Mouse (Mus musculus): ENCODE results near the gene Prkce. TPM values are rescaled to one million over a fixed set of nuclear protein-coding genes. Genes with fewer than 3 reads are reported as not detected.
A peak's percentile ranks its signal among the peaks of the same experiment; 100 is the strongest.

Gene Prkce
- total and polyA plus RNA-seq, 2 experiments from 2014 or later: 8.1 to 12.6 TPM

DNA sequence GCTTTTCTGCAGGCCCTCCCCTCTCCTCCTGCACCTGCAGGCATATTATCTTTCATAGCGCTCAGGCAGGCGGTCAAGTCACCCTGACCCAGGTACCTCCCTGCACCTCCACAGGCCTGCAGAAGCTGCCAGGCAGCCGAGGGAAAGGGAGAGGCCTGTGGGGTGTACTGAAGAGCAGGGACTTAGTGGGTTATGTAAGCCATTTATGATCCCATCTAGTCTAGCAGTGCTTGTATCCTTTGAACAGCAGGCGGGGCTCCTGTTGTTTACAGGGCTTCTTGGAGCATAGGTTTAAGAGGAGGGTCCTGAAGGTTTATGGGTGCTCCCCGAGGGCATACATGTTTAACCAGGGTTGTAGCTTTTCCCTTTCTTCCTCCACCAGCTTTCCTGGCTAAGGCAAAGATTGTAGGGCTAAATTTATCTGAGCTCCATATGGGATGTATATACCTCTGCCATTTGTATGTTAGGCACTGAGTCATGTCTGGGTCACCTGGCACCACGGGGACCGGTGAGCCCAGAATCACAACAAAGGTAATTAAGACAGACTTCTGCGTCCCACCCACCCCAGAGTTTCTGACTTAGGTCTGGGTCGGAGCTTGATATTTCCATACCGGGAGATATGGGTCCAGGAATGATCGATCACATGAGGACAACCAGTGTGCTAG is 96.5 kb downstream of the Prkce start:
- peaks cover 23% of the 10 kb centered on the region for H3K4me1 ChIP-seq (ENCODE audit: control insufficient read depth, insufficient read depth)
- H3K9ac ChIP-seq (replicated peaks; ENCODE audit: low read depth, low read length): no peak overlapping the region
- DNase-seq (ENCODE audit: low spot score): no peak
- WGBS: 90% methylated on average over 11 of the region's 11 CpGs
- TF ChIP-seq EP300 (IDR thresholded peaks at IDR 0.05; ENCODE audit: low read depth) (no peak), CTCF (IDR thresholded peaks at IDR 0.05; ENCODE audit: low read depth) (no peak)
- H3K36me3 ChIP-seq (replicated peaks; ENCODE audit: control insufficient read depth, insufficient read depth, low read length): no peaks in the 10 kb centered on the region
- no peak for ATAC-seq (ENCODE audit: insufficient read depth, low read depth)
- H3K9me3 ChIP-seq (replicated peaks; ENCODE audit: control insufficient read depth, low read length): no peaks in the 10 kb centered on the region
- H3K4me2 ChIP-seq (ENCODE audit: low read depth, low read length): no peak overlapping the region
- H3K27ac ChIP-seq (ENCODE audit: low read depth): no peak overlapping the region
- H3K4me3 ChIP-seq (ENCODE audit: low read depth, low read length): no peak overlapping the region
- H3K27me3 ChIP-seq (ENCODE audit: control insufficient read depth, insufficient read depth, low read length): no peaks in the 10 kb centered on the region

DNA sequence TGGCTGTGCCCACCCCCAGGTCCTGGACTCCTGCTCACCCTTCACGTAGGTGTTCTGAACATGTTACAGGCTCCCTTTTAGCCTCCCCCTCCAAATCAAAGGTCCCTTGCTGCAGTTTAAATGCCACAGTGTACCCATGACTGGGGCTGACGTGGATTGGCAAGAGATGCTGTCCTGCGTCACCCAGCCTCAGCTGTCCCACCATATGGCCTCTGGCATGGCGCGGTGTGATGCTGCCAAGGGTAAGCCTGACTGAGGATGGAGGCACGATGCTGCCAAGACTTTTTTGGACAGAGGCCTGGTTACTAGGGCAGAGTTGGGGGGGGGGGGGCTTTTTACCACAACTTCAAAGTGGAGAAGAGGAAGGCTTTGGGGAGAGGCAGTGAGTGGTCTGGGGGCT is 98.5 kb downstream of the Prkce start:
- 71% methylated on average over 6 of the region's 6 CpGs for WGBS
- DNase-seq (ENCODE audit: low spot score): no peak
- Histone ChIP-seq H3K36me3 (replicated peaks; ENCODE audit: control insufficient read depth, insufficient read depth, low read length) (no peaks in the 10 kb centered on the region), H3K9ac (replicated peaks; ENCODE audit: low read depth, low read length) (no peak overlapping the region), H3K4me2 (ENCODE audit: low read depth, low read length) (no peak overlapping the region), H3K4me3 (ENCODE audit: low read depth, low read length) (no peak overlapping the region), H3K4me1 (ENCODE audit: control insufficient read depth, insufficient read depth) (peaks cover 29% of the 10 kb centered on the region), H3K27me3 (ENCODE audit: control insufficient read depth, insufficient read depth, low read length) (no peaks in the 10 kb centered on the region), H3K27ac (ENCODE audit: low read depth) (no peak overlapping the region), H3K9me3 (replicated peaks; ENCODE audit: control insufficient read depth, low read length) (no peaks in the 10 kb centered on the region)
- no peak for TF ChIP-seq CTCF (IDR thresholded peaks at IDR 0.05; ENCODE audit: low read depth)
- no peak for TF ChIP-seq EP300 (IDR thresholded peaks at IDR 0.05; ENCODE audit: low read depth)
- ATAC-seq (ENCODE audit: insufficient read depth, low read depth): no peak

DNA sequence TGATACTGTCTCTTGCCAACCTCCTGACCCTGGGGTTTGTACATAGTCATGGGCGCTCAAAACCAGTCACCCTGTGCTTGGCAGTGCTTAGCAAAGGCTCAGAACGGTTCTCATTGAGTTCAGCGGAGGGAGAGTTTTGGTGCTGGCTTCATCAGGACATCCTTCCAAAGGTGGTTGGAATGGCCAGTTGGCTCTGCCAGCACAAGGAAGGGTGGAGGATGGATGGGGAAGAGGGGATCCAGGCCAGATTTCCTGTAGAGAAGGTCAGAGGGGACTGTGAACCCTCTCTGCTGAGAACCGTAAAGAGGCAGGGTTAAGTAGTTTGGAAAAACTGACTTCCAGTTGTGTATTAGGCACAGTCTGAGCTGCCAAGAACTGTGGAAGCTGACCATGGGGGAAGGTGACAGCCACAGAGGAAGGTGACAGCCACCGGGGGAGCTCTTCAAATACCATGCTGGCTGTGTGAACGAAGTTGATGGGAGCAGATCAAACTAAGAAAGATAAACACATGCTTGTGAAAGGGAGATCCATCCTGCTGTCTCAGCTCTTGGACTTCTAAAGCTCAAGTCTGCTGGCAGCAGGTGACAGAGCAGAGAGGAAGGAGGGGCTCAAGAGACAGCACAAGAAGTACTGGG is 99.7 kb downstream of the Prkce start:
- Histone ChIP-seq H3K27ac (ENCODE audit: low read depth) (no peak overlapping the region), H3K27me3 (ENCODE audit: control insufficient read depth, insufficient read depth, low read length) (no peaks in the 10 kb centered on the region), H3K36me3 (replicated peaks; ENCODE audit: control insufficient read depth, insufficient read depth, low read length) (no peaks in the 10 kb centered on the region), H3K4me2 (ENCODE audit: low read depth, low read length) (no peak overlapping the region), H3K9me3 (replicated peaks; ENCODE audit: control insufficient read depth, low read length) (no peaks in the 10 kb centered on the region), H3K4me1 (ENCODE audit: control insufficient read depth, insufficient read depth) (peaks cover 32% of the 10 kb centered on the region), H3K9ac (replicated peaks; ENCODE audit: low read depth, low read length) (no peak overlapping the region), H3K4me3 (ENCODE audit: low read depth, low read length) (no peak overlapping the region)
- no peak for ATAC-seq (ENCODE audit: insufficient read depth, low read depth)
- DNase-seq (ENCODE audit: low spot score): no peak
- 59% methylated on average over 6 of the region's 6 CpGs for WGBS
- TF ChIP-seq CTCF (IDR thresholded peaks at IDR 0.05; ENCODE audit: low read depth): 0 out of 2 replicates have a peak, but pooled peaks have one; percentile 6
- no peak for TF ChIP-seq EP300 (IDR thresholded peaks at IDR 0.05; ENCODE audit: low read depth)

DNA sequence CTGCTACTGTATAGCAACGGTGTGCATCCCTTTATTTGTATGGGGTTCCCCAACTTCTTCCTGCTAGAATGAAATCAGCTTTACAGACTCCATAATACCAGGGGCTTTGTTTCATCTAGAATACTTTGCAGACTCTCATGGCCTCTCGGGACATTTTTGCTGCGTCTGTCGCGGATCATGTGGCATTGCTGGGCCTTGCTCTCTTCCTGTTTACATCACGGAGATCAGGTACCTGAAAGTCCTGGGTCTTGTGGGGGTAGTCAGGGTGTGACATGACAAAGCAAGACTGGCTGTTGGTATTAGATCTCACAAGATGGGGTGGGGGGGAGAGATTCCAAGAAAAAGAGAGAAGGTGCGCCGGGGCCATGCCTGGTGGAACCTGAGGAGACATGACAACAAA is 102.1 kb downstream of the Prkce start:
- no peak for ATAC-seq (ENCODE audit: insufficient read depth, low read depth)
- H3K4me2 ChIP-seq (ENCODE audit: low read depth, low read length): no peak overlapping the region
- H3K36me3 ChIP-seq (replicated peaks; ENCODE audit: control insufficient read depth, insufficient read depth, low read length): no peaks in the 10 kb centered on the region
- no peaks in the 10 kb centered on the region for H3K9me3 ChIP-seq (replicated peaks; ENCODE audit: control insufficient read depth, low read length)
- no peak overlapping the region for H3K4me3 ChIP-seq (ENCODE audit: low read depth, low read length)
- TF ChIP-seq EP300 (IDR thresholded peaks at IDR 0.05; ENCODE audit: low read depth) (no peak), CTCF (IDR thresholded peaks at IDR 0.05; ENCODE audit: low read depth) (no peak)
- H3K9ac ChIP-seq (replicated peaks; ENCODE audit: low read depth, low read length): no peak overlapping the region
- H3K27me3 ChIP-seq (ENCODE audit: control insufficient read depth, insufficient read depth, low read length): no peaks in the 10 kb centered on the region
- H3K27ac ChIP-seq (ENCODE audit: low read depth): no peak overlapping the region
- no peak for DNase-seq (ENCODE audit: low spot score)
- 92% methylated on average over 8 of the region's 8 CpGs for WGBS
- H3K4me1 ChIP-seq (ENCODE audit: control insufficient read depth, insufficient read depth): peaks cover 49% of the 10 kb centered on the region

DNA sequence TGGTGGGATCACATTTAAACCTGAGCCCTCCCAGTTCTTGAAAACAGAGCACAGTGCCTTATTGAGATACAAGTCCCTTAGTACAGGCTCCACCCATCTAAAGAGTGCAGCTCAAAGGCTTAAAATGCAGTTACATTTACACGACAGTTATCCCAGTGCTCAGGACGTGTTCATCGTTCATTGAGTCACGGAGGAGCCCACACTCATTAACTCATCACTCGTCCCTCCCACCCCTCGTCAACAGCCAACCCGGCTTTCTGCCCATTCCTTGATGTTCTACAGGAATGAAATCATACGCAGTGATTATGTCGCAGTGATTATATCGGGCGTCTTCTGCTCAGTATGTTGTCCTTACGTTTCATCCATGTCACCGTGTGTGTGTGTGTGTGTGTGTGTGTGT is 102.9 kb downstream of the Prkce start:
- Histone ChIP-seq H3K4me2 (ENCODE audit: low read depth, low read length) (no peak overlapping the region), H3K4me3 (ENCODE audit: low read depth, low read length) (no peak overlapping the region), H3K36me3 (replicated peaks; ENCODE audit: control insufficient read depth, insufficient read depth, low read length) (no peaks in the 10 kb centered on the region), H3K27me3 (ENCODE audit: control insufficient read depth, insufficient read depth, low read length) (no peaks in the 10 kb centered on the region), H3K9ac (replicated peaks; ENCODE audit: low read depth, low read length) (no peak overlapping the region), H3K4me1 (ENCODE audit: control insufficient read depth, insufficient read depth) (peaks cover 49% of the 10 kb centered on the region), H3K27ac (ENCODE audit: low read depth) (no peak overlapping the region), H3K9me3 (replicated peaks; ENCODE audit: control insufficient read depth, low read length) (no peaks in the 10 kb centered on the region)
- DNase-seq (ENCODE audit: low spot score) (no peak), ATAC-seq (ENCODE audit: insufficient read depth, low read depth) (no peak)
- TF ChIP-seq CTCF (IDR thresholded peaks at IDR 0.05; ENCODE audit: low read depth) (no peak), EP300 (IDR thresholded peaks at IDR 0.05; ENCODE audit: low read depth) (no peak)
- WGBS: 74% methylated on average over 13 of the region's 13 CpGs
